Mouse (Mus musculus): ENCODE measurements around the gene Gm38394.

GRCm38 (mm10) chr1:133609771-133610502, 51.2 kb downstream of the Gm38394 start, which contains the start of gene Snrpe:
- TF ChIP-seq EP300 (IDR thresholded peaks at IDR 0.05; ENCODE audit: low read depth) (peak; percentile 44; the same call in 1 of the 2 replicates), CTCF (IDR thresholded peaks at IDR 0.05; ENCODE audit: low read depth) (peak; percentile 99)
